Mouse (Mus musculus) cortical plate, adult 2 months (tissue): ENCODE measurements around the gene Rpl23. TPM values are rescaled to one million over a fixed set of nuclear protein-coding genes. Genes with fewer than 3 reads are reported as not detected.

Source experiments
- H3K27ac ChIP-seq: fragments of 200-500 bp; 2 replicates; pipeline ENCODE4 v1.5.1; 2012; ENCODE audit warnings: low read length, control low read depth, inconsistent platforms; ENCODE audit not compliant: insufficient read depth
- H3K4me1 ChIP-seq: fragments of 200-500 bp; 2 replicates; pipeline ENCODE4 v1.6.1; 2011; ENCODE audit warnings: low read length; ENCODE audit not compliant: control insufficient read depth, insufficient read depth
- H3K4me3 ChIP-seq: fragments of 200-500 bp; 2 replicates; pipeline ENCODE4 v1.5.1; 2011; ENCODE audit warnings: mild to moderate bottlenecking, low read length, control low read depth; ENCODE audit not compliant: insufficient read depth
- CTCF ChIP-seq: fragments of 200-500 bp; IDR thresholded peaks from 2 replicates; pipeline ENCODE4 v1.5.1; 2011; ENCODE audit warnings: mild to moderate bottlenecking, control low read depth, low read length; ENCODE audit not compliant: insufficient read depth; ENCODE audit errors: extremely low read depth
- POLR2A ChIP-seq: fragments of 200-500 bp; IDR thresholded peaks from 2 replicates; pipeline ENCODE4 v1.6.1; 2011; ENCODE audit warnings: mild to moderate bottlenecking, low read length, control low read depth; ENCODE audit not compliant: insufficient read depth; ENCODE audit errors: extremely low read depth
- polyA plus RNA-seq: library from polyadenylated mRNA; depleted of rRNA; stranded (reverse); fragments of >200 nt; gene quantifications from 2 replicates; pipeline ENCODE4 v1.2.3, GENCODE M21; 2012

Gene Rpl23
- polyA plus RNA-seq, 1 experiment: 287 TPM

- H3K4me3 ChIP-seq: no peak overlapping the region
- 0 out of 2 replicates have a peak, but pooled peaks cover 2% of the 10 kb centered on the region for H3K4me1 ChIP-seq
- H3K27ac ChIP-seq: peak overlapping the region; percentile 93
- no peak for TF ChIP-seq CTCF
- TF ChIP-seq POLR2A: 0 out of 2 replicates have a peak, but pooled peaks have one; percentile 19
Observed at GRCm38 (mm10) chr11:97753277-97753676, 29.0 kb downstream of the Rpl23 start.

DNA sequence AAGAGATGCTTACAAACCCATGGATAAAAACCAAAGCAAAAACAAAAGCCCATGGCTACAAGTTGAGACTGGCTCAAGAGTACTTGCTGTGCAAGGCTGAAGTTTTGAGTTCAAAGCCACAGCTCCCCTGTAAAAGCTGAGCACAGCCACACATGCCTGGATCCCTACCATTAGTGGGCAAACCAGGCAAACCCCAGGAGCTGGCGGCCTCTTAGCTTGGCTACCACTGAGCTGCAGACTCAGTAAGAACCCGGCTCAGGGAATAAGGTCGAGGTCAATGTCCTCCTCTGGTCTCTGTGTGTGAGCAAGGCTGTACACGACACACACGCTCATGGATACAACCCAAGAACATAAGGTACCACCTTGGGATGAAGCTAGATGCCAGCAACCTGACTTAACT lies 33.7 kb downstream of the Rpl23 start:
- Histone ChIP-seq H3K27ac (no peak overlapping the region), H3K4me1 (0 out of 2 replicates have a peak, but pooled peaks cover under 1% of the 10 kb centered on the region)
- TF ChIP-seq CTCF (no peak), POLR2A (no peak)

DNA sequence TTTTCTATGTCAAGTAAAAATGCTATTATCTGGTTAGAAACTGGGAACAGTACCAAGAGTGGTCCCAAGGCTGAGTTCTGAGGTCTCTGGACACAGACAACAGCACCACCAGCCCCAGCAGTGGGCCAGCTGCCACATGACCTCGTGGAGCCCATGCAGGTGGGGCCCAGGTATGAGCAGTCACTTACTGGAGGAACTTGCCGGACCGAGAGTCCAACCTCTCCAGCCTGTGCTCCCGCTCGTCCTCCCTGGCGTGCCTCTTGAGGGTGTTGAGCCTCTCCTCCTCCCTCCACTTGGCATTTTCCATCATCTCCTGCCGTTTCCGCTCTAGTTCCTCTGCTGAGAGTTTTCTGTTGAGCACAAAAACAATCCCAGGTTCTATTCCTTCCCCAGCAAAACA lies 34.5 kb downstream of the Rpl23 start:
- Histone ChIP-seq H3K4me3 (no peak overlapping the region), H3K4me1 (peaks cover 4% of the 10 kb centered on the region), H3K27ac (no peak overlapping the region)
- TF ChIP-seq POLR2A (no peak), CTCF (no peak)

More for the DNA sequence above, 33.7 kb downstream of the Rpl23 start:
- H3K4me3 ChIP-seq: no peak overlapping the region

DNA sequence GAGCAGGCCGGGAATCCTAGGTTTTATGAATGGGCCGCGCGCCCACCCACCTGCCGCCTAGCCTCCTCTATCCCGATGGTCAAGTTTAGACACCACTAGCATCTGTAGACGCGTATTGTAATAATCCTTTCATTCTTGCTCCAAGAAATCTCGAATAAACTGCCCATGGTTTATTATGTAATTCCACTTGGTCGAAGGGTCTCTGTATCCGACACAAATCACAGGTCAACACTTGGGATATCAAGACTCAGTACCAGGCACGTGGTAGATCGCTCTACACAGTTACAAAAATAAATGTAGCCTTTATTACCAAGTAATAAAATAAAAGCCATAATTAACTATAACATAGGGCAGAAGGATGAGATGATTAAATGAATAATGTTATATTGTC lies 36.9 kb downstream of the Rpl23 start:
- no peak overlapping the region for H3K27ac ChIP-seq
- peaks cover 6% of the 10 kb centered on the region for H3K4me1 ChIP-seq
- no peak for TF ChIP-seq POLR2A
- no peak for TF ChIP-seq CTCF
- peak overlapping the region; percentile 98; the same call in 1 of the 2 replicates for H3K4me3 ChIP-seq

- Histone ChIP-seq H3K27ac (peak overlapping the region; percentile 99), H3K4me1 (peaks cover 9% of the 10 kb centered on the region), H3K4me3 (peak overlapping the region; percentile 98)
- no peak for TF ChIP-seq CTCF
- TF ChIP-seq POLR2A: 0 out of 2 replicates have a peak, but pooled peaks have one; percentile 11
Observed at GRCm38 (mm10) chr11:97744718-97745330, 37.4 kb downstream of the Rpl23 start.

GRCm38 (mm10) chr11:97744063-97744717 lies 38.0 kb downstream of the Rpl23 start, which contains the start of gene Pip4k2b:
Pip4k2b (minus strand) TSS chr11:97744704.
- TF ChIP-seq POLR2A (no peak), CTCF (no peak)
- Histone ChIP-seq H3K4me1 (peaks cover 9% of the 10 kb centered on the region), H3K4me3 (peak within 1 kb of the TSS; percentile 98), H3K27ac (peak within 1 kb of the TSS; percentile 99)

DNA sequence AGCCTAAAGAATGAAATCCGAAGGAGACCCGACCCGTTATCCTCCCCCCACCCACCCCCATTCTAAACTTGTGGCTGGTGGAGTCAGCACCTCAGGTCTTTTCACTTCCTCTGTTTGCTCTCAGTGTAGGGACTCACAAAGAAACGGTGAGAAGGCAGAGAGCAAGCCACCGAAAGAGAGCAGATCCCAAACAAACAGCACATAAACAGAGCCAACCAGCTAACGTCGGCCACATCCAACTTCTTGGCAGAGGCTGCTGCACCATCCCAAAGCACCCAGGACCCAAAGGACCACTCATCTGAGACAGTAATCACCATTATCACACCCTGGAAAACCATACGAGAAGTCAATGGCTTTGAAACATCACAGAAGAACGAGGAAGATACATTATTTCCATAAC lies 38.8 kb downstream of the Rpl23 start:
- peak overlapping the region; percentile 98 for H3K4me3 ChIP-seq
- H3K27ac ChIP-seq: no peak overlapping the region
- peaks cover 9% of the 10 kb centered on the region for H3K4me1 ChIP-seq
- TF ChIP-seq CTCF (no peak), POLR2A (no peak)

DNA sequence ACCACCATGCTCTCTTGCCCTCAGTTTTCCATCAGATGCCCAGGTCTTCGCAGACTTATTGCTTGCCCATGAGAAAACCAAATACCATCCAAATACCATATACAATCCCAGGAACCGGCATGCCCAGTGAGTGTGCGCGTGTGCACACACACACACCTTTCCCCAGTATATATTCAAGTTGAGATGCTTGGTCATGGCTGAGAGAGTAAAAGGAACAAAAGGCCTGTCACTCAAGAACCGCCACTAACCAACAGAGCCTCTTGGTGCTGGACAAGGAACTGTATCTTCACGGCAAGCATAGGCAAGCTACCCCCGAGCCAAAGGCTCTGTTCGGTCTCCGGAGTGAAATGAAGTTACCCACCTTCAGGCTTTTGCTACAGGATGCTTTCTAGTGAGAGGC lies 39.6 kb downstream of the Rpl23 start:
- no peak for TF ChIP-seq CTCF
- no peak for TF ChIP-seq POLR2A
- Histone ChIP-seq H3K27ac (no peak overlapping the region), H3K4me3 (peak overlapping the region; percentile 98), H3K4me1 (peaks cover 9% of the 10 kb centered on the region)

- H3K4me1 ChIP-seq: peaks cover 9% of the 10 kb centered on the region
- no peak overlapping the region for H3K27ac ChIP-seq
- TF ChIP-seq POLR2A: no peak
- no peak for TF ChIP-seq CTCF
- no peak overlapping the region for H3K4me3 ChIP-seq
Observed at GRCm38 (mm10) chr11:97742157-97742556, 40.1 kb downstream of the Rpl23 start.

- Histone ChIP-seq H3K27ac (no peak overlapping the region), H3K4me3 (no peak overlapping the region), H3K4me1 (peaks cover 11% of the 10 kb centered on the region)
- TF ChIP-seq POLR2A (no peak), CTCF (no peak)
Observed at GRCm38 (mm10) chr11:97740190-97740589, 42.0 kb downstream of the Rpl23 start.
